Mouse (Mus musculus): ENCODE results near the gene Mylk. TPM values are rescaled to one million over a fixed set of nuclear protein-coding genes. Genes with fewer than 3 reads are reported as not detected.

Gene Mylk
- total and polyA plus RNA-seq, 3 experiments = 0.04 to 0.10 TPM; not detected in 1

DNA sequence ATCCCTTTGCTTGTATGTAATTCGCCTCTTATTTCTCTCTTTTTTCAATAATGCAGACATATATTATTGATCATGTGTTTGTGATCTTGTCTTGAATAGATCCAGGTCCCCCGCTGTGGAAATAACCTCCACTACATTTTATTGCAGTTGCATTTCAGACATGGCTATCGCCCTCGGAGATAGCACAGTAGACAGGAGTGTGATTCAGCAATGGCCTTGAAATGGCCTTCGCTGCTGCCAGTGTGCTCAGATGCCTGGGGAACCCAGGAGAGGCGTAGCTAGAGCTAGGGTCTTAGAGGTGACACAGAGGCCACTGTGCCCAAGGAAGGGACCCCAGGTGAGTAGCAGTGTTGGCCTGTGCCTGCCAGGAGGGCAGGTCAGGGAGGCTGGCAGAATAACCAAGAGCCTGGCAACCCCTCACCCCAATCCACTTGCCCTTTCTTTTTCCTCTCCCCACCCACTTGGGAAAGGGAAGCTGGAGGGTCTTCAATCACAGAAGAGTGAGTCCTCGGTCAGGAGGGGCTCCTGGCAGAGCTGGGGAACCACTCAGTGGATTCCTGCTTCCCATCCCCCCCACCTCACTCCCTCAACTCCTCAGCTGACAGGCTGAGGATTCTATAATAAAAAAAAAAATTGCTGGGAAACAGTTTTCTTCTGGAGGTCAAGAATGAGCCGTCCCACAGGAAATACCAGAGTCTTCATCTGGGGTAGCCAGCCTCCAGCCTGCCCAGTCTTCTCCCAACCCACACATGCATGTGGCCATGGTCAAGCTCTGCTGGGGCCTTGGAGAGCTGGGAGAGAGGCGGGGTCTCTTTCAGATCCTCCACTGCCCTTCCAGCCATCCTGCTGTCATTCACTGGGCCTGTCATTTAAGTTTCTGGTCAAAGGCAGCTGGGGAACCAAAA, 181.8 kb downstream of the Mylk start:
- dilution Hi-C loops (cut with MboI; ENCODE audit: extremely low pct_ligation_motif_present, extremely low pct_unique_long_range_greater_than_20kb, low sequenced_read_pairs) (no loop called here), in situ Hi-C loops (cut with MboI; ENCODE audit: low pct_ligation_motif_present, low pct_unique_long_range_greater_than_20kb, low sequenced_read_pairs) (no loop called here)
- no peak for DNase-seq (ENCODE audit: extremely low read depth)
- no peaks in the 10 kb centered on the region for H3K4me1 ChIP-seq (ENCODE audit: control insufficient read depth in 1 of 2, insufficient read depth in 2 of 2)
- TF ChIP-seq ZNF384 (IDR thresholded peaks at IDR 0.05; ENCODE audit: low read depth, low read length) (no peak), USF2 (conservative IDR thresholded peaks at IDR 0.05; ENCODE audit: low read depth, low read length) (no peak), ZKSCAN1 (IDR thresholded peaks at IDR 0.05; ENCODE audit: borderline replicate concordance, low read depth, low read length) (no peak)
- H3K27me3 ChIP-seq (replicated peaks) = peaks cover 97% of the 10 kb centered on the region
- peaks cover 10% of the 10 kb centered on the region for H3K9me3 ChIP-seq (replicated peaks; ENCODE audit: low read length)
- H3K9ac ChIP-seq (ENCODE audit: insufficient read depth, low read depth) = no peak overlapping the region
- no peaks in the 10 kb centered on the region for H3K79me2 ChIP-seq (replicated peaks; ENCODE audit: control insufficient read depth, extremely low read depth, insufficient read depth, poor library complexity, severe bottlenecking)
- no peak overlapping the region for H3K27ac ChIP-seq (ENCODE audit: insufficient read depth, low read depth)
- H3K4me3 ChIP-seq (replicated peaks in 1 of 3; ENCODE audit: low read depth in 2 of 3, low read length in 2 of 3, poor library complexity in 1 of 3) = no peak overlapping the region
- no peaks in the 10 kb centered on the region for H3K36me3 ChIP-seq (replicated peaks in 1 of 2; ENCODE audit: control insufficient read depth in 1 of 2, insufficient read depth in 1 of 2, low read length in 1 of 2)
- no peak overlapping the region for H3K4me2 ChIP-seq (ENCODE audit: insufficient read depth, low read depth, poor library complexity, severe bottlenecking)

DNA sequence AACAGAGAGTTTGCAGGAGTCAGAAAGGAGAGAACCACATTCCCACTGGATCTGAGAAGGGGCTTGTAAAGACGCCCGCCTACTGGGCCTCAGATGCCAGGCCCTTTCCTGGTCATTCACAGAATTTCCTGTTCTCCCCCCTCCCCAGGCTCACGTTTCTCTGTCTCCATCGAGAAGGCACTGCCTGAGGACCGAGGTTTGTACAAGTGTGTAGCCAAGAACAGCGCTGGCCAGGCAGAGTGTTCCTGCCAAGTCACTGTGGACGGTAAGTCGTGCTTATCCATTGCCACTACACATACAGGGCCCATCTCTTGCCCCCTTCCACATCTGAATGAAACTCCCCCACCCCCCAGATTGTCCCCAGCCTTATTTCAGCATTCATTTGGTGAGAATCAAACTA, 184.7 kb downstream of the Mylk start:
- H3K4me1 ChIP-seq (ENCODE audit: control insufficient read depth in 1 of 2, insufficient read depth in 2 of 2) = no peaks in the 10 kb centered on the region
- H3K36me3 ChIP-seq (replicated peaks in 1 of 2; ENCODE audit: control insufficient read depth in 1 of 2, insufficient read depth in 1 of 2, low read length in 1 of 2) = no peaks in the 10 kb centered on the region
- dilution Hi-C loops (cut with MboI; ENCODE audit: extremely low pct_ligation_motif_present, extremely low pct_unique_long_range_greater_than_20kb, low sequenced_read_pairs) = no loop called here
- H3K4me2 ChIP-seq (ENCODE audit: insufficient read depth, low read depth, poor library complexity, severe bottlenecking) = no peak overlapping the region
- no peak for TF ChIP-seq MAZ (IDR thresholded peaks at IDR 0.05; ENCODE audit: low read depth, low read length)
- TF ChIP-seq MEF2A (IDR thresholded peaks at IDR 0.05; ENCODE audit: borderline replicate concordance, low read depth, low read length) = no peak
- TF ChIP-seq TCF12 (IDR thresholded peaks at IDR 0.05; ENCODE audit: low read depth, low read length) = no peak
- no peak for TF ChIP-seq ETS1 (conservative IDR thresholded peaks at IDR 0.05; ENCODE audit: low read depth, low read length)
- no peak for TF ChIP-seq SMC3 (IDR thresholded peaks at IDR 0.05; ENCODE audit: low read depth, low read length)
- TF ChIP-seq SIN3A (IDR thresholded peaks at IDR 0.05; ENCODE audit: low read length) = no peak
- in situ Hi-C loops (cut with MboI; ENCODE audit: low pct_ligation_motif_present, low pct_unique_long_range_greater_than_20kb, low sequenced_read_pairs) = no loop called here
- no peaks in the 10 kb centered on the region for H3K79me2 ChIP-seq (replicated peaks; ENCODE audit: control insufficient read depth, extremely low read depth, insufficient read depth, poor library complexity, severe bottlenecking)
- DNase-seq (ENCODE audit: extremely low read depth) = no peak
- H3K27me3 ChIP-seq (replicated peaks) = peaks cover 97% of the 10 kb centered on the region
- no peak overlapping the region for H3K4me3 ChIP-seq (replicated peaks in 1 of 3; ENCODE audit: low read depth in 2 of 3, low read length in 2 of 3, poor library complexity in 1 of 3)
- H3K27ac ChIP-seq (ENCODE audit: insufficient read depth, low read depth) = no peak overlapping the region
- no peak overlapping the region for H3K9ac ChIP-seq (ENCODE audit: insufficient read depth, low read depth)
- peaks cover 10% of the 10 kb centered on the region for H3K9me3 ChIP-seq (replicated peaks; ENCODE audit: low read length)

DNA sequence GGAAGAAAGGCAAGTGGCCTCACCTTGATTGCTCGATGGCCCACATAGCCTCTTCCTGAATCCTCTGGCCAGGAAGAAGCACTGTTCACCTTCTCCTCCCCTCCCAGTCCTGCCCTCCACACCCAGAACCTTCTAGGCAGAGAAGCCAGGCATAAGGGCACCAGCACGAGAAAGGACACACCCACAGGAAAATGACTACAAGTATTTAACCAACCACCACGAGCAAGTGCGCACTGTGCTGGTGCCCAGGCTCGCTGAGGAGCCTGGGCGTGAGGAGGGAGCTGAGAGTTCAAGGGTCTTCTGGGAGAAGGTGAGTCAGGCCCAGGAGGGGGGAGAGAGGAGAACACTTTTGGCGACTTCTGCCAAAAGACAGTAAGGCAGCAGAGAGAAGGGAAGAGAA, 185.1 kb downstream of the Mylk start:
- no peaks in the 10 kb centered on the region for H3K4me1 ChIP-seq (ENCODE audit: control insufficient read depth in 1 of 2, insufficient read depth in 2 of 2)

More for the DNA sequence above, 185.1 kb downstream of the Mylk start:
- in situ Hi-C loops (cut with MboI; ENCODE audit: low pct_ligation_motif_present, low pct_unique_long_range_greater_than_20kb, low sequenced_read_pairs) (no loop called here), dilution Hi-C loops (cut with MboI; ENCODE audit: extremely low pct_ligation_motif_present, extremely low pct_unique_long_range_greater_than_20kb, low sequenced_read_pairs) (no loop called here)
- Histone ChIP-seq H3K9ac (ENCODE audit: insufficient read depth, low read depth) (no peak overlapping the region), H3K4me3 (replicated peaks in 1 of 3; ENCODE audit: low read depth in 2 of 3, low read length in 2 of 3, poor library complexity in 1 of 3) (no peak overlapping the region), H3K4me2 (ENCODE audit: insufficient read depth, low read depth, poor library complexity, severe bottlenecking) (no peak overlapping the region), H3K27ac (ENCODE audit: insufficient read depth, low read depth) (no peak overlapping the region), H3K79me2 (replicated peaks; ENCODE audit: control insufficient read depth, extremely low read depth, insufficient read depth, poor library complexity, severe bottlenecking) (no peaks in the 10 kb centered on the region), H3K36me3 (replicated peaks in 1 of 2; ENCODE audit: control insufficient read depth in 1 of 2, insufficient read depth in 1 of 2, low read length in 1 of 2) (no peaks in the 10 kb centered on the region), H3K27me3 (replicated peaks) (peaks cover 97% of the 10 kb centered on the region), H3K9me3 (replicated peaks; ENCODE audit: low read length) (peaks cover 10% of the 10 kb centered on the region)
- DNase-seq (ENCODE audit: extremely low read depth) = no peak
- TF ChIP-seq MYC (IDR thresholded peaks at IDR 0.05; ENCODE audit: low read depth, low read length) (no peak), E2F4 (IDR thresholded peaks at IDR 0.05; ENCODE audit: insufficient replicate concordance, low read depth, low read length) (no peak), POLR2AphosphoS2 (IDR thresholded peaks at IDR 0.05; ENCODE audit: low read depth, low read length) (no peak), GABPA (IDR thresholded peaks at IDR 0.05; ENCODE audit: insufficient replicate concordance, low read depth, low read length) (no peak), CHD1 (IDR thresholded peaks at IDR 0.05; ENCODE audit: low read depth, low read length) (no peak), NELFE (IDR thresholded peaks at IDR 0.05; ENCODE audit: low read depth, low read length) (no peak), PAX5 (IDR thresholded peaks at IDR 0.05; ENCODE audit: low read length) (no peak), ETS1 (conservative IDR thresholded peaks at IDR 0.05; ENCODE audit: low read depth, low read length) (no peak), TCF12 (IDR thresholded peaks at IDR 0.05; ENCODE audit: low read depth, low read length) (no peak), ZMIZ1 (IDR thresholded peaks at IDR 0.05; ENCODE audit: low read depth, low read length) (no peak), SIN3A (IDR thresholded peaks at IDR 0.05; ENCODE audit: low read length) (no peak)

All from CH12.LX (cell line).